Mouse (Mus musculus): ENCODE results near the gene Fggy. TPM values are rescaled to one million over a fixed set of nuclear protein-coding genes. Genes with fewer than 3 reads are reported as not detected.

The Fggy gene
- polyA plus RNA-seq (2017; shearing (Covaris generic)): 1 to 10 TPM; 3.0 to 3.6 TPM

DNA sequence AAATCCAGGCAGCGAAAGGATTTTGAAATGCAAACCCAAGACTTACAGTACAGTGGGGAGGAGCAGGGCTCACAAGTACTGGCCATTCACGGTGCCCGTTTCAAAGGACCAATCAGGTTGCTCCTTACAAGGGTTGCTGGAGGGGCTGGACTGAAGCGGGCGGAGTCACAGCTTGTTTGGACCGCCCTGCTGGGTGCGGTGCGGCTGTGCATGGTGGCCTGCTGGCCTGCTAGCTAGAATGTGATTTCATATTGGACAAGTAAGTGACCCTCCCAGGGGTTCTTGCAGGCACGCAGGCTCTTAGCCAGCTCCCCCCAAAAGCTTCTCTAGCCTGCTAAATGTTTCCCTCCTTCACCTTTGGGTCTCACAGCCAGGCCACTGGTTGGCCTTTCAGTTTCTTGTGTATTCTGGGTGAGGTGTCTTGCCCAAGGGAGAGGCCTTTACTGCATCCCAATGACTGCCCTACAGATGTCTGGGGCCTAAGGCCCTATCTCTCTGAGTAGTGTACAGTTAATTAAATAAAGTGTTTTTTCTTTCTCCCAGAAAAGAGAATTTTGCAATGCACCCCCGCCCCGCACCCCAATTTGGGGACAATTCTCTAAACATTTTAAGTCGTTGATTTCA lies at the start of gene Fggy:
Fggy (plus strand) TSS at position 175 of the 624 bp plus-strand sequence.
- peak; percentile 100 for ATAC-seq

DNA sequence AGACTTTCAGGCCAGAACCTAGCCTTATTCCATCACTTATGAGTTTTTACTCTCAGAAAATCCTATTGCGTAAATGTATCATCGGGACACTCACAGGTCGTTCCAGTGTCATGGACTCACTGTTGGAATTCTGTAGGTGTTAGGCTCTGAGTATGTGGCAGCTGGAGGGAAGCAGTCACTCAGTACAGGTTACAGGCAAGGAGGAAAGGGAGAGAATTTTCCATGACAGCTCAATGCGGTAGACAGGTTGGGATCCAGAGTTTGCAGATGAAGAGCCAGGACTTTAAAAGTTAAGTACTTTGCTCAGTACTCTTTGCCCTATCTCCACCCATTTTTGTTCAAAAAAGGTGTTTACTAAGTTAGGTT lies 49.4 kb upstream of the Fggy start:
- no peak for ATAC-seq

DNA sequence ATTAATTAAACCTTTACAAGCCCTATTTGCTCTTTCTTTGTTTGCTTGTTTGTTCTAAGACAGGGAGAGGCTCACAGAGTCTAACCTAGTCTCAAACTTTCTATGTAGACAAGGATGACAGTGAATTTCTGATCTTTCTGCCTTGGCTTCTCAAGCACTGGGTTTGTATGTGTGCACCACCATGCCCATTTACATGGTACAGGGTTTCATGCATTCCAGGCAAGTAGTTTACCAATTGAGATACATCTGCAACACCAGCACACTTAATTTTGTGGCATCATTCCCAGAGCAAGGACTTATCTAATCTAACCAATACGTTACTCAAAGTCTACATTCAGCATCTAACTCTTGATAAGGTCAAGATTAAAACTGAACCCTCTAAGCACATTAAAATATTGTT lies 38.9 kb upstream of the Fggy start:
- ATAC-seq: no peak

DNA sequence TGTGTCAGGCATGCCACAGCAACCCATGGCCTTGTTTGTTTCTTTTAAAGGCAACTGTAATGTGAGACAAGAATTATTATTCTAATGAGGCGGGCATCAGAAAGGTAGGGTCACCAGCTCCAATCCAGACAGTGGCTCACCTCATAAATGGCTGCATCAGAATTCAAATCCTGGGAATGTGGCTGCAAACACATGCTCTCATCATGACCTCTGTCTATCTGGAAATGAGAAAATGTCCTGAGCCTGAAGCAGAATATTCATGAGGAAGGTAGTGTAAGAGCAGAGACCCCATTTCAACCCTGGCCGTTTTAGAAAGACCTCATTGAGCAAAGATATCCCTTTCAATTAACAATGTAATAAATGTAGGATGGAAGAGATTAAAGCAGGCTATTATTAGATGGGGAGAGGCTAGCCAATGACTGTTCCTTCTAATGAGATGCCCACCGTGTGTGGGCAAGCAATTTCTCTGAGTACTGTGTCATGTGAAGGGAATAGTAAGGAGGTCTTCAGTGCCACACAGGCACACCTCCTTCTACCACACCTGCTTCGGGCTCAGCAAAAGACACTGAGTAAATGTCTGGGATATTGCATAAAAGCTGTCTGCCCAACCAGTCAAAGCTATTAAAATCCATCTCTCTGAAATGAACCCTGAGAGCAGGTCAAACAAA lies 37.2 kb upstream of the Fggy start:
- no peak for ATAC-seq

DNA sequence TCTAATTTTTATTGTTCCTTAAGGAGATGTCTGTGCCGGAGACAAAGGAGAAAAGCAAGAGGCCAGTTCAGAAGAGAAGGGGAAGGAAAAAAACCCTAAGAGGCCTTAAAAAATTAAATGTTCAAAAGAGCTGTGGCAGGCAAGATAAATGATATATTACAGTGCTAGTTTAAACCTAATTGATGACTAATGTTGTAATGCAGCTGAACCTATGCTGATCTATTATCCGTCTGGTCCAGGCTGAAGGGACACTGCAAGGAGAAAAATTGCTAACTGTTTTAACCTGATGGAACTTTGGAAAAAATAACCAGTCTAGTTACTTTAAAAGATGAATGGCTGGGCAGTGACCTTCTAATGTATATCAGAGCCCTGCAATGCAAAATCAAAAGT lies 36.7 kb upstream of the Fggy start:
- no peak for ATAC-seq

DNA sequence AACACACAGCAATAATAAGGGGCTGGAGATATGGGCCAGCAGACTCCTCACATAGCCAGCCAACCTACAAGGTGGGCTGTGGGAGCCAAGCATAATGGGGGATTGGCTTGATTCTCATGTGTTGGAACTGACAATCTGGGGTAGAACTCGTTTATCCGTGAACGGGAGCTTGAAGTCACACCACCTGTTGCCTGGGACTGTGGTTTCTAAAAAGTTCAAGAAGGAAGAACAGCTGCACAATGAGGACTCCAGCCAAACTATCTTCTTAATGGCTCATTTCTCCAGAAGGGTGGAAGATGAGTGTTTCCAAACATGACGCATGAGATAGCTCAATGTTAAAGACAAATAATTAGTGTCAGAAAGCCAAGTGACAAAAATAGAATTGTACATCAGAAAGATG lies 30.7 kb upstream of the Fggy start:
- no peak for ATAC-seq

DNA sequence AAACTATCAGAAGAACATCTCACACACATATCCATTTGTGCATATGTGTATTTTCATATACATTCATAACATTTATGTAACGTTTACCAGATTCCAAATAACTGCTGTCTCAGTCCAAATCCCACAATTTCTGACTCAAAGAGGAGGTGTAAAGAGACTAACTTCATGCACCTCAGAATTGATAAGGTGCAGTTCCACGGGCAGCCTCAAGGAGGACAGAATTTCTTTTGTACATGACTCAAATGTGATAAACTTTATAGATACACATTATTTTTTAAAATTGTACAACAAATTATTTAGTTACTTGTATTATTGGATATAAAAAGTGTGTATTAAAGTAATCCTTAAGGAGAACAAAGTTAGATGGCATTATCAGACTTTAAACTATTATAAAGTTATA lies 26.6 kb upstream of the Fggy start:
- no peak for ATAC-seq

DNA sequence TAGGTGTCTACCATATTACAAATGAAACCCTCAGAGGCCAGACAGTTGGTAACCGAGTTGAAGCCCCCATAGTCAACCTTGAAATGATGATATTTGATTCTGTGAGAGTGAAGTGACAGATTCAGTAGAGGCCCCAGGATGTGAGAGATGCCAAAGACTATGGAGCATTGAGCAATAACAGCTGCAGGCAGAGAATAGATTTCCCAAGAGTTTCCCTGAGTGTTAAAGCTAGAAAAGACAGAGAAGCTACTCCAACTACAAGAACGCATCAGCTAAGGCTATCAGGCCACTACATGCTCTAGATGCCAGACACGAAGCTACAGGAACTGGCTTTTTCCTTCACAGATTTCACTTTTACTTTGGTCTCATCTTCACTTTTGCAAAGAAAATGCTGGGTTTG lies 23.4 kb upstream of the Fggy start:
- ATAC-seq: no peak

DNA sequence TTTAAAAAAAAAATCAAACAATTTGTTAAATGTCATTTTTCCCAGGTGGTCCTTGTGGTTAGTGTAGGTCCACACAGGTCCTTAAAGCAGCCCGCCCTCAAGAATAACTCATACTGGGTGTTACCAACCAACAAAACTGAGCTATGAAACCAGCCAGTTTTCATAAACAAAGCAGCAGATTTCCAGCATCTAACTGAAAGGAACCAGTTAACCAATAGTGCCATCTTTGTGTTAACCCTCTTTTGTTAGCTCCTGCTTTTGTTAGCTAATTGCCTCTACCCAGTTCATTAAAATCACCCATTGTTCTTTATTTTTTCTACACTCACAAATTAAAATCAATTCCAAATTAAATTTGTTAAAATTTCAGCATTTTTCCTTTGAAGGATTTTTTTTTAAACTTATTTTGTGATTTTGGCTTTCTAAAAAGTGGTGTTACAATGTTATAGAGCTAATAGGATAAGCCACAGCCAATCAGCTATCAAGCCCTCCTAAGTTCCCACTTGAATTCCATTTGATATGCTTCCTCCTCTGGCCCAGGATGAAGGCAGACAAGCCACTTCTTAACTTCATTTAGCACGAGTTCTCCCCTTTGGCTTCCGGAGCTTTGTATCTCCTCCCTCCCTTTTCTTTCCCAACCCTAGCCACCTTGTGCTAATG lies 15.8 kb upstream of the Fggy start:
- no peak for ATAC-seq

DNA sequence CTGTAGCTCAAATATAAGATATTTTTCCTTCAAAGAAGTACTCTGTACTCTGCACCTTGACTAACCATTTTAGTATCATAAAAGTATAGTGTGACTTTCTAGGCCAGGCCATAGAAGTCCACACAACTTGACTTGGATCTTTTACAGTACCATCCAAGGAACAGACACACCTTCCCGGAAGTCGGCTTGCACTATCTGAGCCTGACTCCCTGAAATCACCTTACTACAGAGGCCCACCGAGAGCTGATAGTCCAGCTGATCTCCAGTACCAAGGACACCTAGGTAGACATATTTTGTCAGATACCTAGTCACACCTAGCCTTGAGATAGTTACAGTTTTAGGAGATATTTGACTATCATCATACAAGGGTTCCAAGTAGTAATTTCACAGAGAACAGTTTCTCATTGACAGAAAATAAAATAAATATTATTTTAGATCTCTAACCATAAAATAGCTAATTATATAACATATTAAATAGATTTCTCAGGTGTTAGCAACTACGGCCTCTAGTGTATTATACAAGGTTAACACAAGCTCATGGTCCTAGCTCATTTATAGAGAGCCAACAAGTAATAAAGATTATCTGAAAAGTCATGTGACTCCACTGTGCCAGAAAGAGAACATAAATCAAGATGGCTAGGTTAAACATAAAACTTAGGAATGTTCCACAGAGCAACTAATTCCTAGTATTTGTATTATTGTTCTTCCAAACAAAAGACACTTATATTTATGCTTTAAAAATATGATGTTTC lies 15.1 kb upstream of the Fggy start:
- no peak for ATAC-seq

DNA sequence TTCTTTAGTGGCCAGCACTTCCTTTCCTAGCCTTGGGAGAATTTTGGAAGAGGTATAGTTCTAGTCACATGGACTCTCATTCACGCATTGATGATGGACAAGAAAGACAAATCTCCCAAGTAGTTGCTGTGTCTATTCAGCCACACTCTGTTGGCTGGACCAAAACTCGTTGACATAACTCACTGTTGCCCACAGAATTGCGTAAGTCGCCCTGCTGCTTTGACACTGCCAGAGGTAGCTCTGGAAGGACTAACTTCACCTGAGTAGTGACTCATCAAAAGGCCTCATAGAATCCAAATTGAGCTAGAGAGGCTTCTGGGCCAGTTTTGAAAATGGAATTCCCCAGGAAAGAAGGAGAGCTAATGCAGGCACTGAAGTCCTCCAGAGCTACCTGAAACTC lies 13.8 kb upstream of the Fggy start:
- ATAC-seq: no peak

DNA sequence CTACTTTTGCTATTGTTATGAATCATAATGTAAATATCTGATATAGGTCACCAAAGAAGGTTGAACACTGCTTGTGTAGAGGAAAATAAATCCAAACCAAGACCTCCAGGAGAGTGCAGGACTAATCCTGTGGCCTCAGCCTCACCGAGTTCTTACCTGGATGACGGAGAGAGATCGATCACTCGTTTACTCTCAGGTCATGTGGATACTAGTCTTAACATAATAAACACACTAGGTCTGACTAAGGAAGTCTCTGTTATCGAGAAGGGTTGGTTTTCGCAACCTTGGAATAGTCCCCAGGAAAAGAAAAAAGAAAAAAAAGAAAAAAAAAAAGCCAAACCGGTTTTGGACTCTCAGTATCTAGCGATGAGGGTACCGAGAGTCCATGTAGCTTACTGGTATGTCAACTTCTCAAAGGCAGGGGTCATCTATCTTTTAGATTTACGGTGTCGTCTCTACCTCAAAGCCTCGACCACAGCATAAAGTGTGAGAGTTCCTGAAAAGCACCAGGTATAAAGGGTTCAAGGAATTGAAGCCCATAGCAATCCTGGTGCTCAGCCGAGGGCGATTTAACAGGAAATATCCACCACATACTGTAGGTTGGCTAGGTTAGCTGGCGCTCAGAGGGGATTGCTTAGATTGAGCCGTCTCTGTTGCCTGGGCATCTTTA lies 509 bp upstream of the Fggy start:
- peak; percentile 22 for ATAC-seq

DNA sequence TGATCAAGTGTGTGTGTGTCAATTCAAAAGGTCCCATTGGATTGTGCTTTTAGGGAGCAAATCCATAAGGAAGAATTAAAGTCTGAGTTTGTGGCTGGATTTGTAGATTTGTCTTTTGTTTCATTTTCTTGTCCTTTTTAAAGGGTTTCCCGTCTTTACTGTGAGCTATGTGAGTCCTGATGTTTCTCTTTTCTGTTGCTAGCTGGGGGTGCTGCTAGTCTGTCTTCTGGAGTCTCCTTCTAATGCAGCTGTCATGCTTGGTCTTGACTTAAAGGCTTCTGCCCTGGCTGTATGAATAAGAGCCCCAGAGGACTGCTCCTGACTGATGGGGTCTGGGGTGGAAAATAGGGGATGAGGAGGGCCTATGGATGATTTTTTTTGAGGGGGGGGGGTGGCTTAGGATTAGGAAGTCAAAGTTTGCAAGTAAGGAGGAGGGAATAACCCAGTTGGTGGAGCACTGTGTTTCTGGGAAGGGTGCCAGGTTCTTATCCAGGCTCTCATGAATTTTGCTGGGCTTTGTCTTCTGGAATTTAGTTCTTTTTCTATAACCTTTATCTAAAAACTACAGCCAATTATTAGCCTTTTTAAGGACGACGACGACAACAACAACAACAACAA lies 1.1 kb downstream of the Fggy start:
- no peak for ATAC-seq

DNA sequence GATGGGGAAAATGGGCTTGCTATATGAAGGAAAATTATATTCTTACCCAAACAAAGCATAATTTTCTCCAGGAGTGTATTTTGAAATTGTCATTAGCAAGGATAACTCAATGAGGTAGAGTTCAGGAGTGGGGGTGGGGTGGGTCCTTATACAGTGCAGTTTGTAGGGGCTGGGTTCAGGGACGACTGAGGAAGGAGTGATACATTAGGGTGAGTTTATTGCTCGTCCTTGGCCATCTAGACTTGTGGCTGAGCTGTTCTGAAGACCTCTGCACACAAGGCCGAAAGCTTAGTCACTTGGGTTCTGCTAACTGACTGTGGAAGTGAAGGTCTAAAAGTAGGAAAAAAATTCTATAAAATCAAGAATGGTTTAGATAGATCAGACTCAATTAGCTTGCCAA lies 14.3 kb downstream of the Fggy start:
- no peak for ATAC-seq

DNA sequence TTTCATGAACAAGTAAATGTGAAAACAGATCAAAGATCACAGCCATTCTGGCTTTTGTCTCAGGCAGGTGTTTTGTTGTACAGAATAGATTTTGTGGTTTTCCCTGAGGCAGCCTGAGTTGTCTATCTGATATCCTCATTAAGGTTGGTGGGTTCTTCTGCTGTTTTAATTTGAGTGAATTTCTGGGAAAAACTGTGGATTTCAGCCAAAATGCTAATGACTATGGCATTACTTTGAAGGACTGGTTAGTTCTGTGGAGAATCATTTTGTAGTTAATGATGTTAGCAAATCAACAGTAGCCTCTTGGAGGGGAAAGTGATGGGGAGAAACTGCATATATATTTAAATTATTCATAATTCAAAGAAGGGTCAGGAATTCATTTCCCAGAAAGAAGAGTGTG lies 16.4 kb downstream of the Fggy start:
- ATAC-seq: no peak

DNA sequence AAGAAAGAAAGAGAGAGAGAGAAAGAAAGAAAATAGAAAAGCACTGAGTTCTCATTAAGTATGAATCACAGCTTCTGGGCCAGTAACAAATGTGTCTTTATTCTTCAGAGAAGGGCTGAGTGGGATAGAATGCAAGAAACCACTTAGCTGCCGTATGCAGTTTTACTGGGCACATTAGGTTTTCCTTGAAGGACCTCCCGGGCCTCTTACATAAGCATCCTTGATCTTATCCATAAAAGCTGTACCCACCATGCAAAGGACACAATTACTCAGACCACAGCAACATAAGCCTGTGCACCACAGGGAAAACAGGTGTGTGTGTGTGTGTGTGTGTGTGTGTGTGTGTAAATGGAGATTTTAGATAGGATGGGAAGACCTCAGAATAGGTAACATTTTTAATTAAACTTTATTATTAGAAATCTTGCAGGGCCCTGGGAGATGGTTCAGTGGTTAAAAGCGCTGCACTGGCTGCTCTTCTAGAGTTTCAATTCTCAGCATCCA lies 18.2 kb downstream of the Fggy start:
- ATAC-seq: no peak

DNA sequence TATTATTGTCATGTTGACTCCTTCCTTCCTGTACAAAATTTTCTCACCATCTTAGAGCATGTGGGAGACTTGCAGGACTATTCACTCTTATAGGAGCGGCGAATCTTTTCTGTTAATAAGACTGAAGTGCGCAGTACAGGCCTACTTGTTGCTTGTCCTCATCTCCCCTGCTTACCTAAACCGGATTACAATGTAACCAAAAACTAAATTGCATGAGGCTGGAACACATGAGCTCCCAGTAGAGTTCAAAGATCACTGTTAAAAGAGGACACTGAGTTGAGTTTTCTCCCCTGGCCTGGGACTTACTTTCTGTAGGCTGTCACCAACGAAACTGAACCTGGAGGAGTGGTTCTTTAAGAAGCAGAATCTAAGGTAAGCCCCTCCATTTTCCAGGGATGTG lies 21.9 kb downstream of the Fggy start:
- no peak for ATAC-seq

DNA sequence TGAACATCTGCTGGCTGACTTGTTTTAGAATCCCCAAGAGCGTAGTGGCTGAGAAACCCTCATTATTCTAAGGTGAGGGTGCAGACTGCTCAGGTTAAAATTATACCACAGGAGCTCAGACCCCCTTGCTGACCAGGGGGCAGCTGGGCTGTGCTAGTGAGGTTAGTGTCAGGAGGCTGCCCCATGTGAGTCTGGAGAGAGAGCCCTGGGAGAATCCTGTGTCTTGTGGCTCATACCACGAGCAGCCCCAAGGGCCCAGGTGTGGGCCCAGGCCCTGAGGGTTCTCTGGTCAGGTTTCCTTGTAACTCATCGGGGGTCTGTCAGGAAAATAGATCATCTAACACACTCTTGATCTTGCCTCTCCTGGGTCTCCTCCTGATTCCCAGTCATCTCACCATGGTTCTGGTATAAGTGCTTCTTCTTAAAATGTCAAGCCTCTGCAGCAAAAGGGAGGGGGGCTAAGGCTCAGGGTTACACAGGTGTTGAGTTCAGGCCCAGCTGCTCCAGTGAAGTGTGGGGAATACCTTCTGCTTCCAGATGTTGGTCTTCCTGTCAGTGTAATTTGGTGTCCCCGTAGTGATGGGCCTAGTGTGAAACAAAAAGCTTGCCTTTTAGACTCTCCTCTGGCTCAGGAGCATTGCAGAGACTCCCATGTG lies 26.9 kb downstream of the Fggy start:
- no peak for ATAC-seq

DNA sequence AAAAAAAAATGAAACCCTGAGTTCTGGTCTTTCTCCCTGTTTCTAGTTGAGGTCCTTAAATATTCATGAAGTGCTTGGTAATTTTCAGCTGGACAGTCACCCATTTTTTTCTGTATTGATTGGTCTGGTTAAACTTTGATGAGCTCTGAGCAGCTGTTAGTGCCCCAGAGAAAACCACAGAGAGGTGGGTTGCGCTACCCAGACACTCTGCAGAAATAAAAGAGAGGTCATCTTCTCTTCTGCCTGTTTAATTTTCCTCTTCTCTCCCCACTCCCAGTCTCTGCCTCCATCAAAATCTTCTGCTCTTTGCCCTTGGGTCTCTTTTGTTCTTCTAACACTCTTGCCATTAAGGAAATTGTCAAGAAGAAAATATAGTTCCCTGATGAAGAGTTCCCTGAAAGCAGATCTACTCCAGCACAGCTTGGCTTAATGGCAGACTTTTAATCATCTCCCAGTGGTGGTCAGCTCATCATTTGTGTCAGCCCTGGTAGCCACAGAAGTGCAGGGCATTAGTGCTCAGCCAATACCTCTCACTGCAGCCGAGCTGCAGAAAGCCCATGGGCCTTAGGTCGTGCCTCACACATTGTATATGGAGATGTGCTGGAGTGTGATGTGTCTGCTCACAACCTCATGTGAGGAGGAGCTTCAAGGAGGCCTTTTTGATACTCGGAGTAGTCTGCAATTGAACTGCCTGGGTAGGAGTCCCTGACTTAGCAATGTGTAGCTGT lies 29.1 kb downstream of the Fggy start:
- ATAC-seq: no peak

DNA sequence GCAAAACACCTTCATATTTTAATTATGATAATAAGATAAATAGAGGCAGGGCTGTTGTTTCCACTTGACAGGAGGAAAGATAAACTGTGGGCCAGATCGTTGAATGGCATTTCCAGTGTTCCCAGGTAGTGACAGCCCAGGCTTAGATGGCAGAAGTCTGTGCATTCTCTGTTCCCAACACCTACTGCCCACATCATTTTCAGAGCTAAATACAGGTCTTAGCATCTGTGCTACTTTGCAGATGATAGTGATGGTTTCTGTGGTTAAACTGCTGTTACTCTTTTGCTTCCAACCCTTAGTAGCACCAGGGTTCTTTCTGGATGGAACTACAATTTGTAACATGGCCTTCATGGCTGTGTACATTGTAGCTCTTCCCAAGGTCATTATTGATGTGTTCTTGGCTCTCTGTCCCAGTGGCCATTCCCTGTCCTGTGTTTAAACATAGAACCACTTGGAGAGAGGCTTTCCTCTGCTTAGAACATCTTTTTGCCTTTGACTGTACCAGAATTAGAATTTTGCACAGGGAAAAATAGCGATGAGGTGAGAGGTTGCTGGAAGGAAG lies 31.5 kb downstream of the Fggy start:
- ATAC-seq: no peak

DNA sequence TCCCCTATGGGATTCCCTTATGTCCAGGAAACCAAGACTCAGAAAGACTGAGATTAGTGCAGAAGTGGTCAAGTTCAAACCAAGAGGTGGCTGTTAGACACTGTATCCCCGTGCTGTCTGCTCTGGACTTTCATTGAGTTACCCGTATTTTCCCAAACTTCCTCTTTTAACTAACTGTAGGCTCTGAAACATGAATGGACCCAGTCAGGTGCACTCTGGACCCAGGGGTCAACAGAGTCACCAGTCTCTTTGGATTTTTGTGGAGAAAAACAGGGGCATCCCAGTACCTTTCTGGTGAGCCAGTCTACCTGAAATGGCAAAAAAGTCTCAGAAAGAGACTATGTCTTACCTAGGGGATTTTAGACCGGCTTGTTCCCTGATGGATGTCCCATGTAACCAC lies 33.6 kb downstream of the Fggy start:
- no peak for ATAC-seq

All from activated CD4-positive, CD25-positive, alpha-beta regulatory T cell, adult 4 months (primary cell).